27 mouse cellular contexts compared by ENCODE assay signal in genomic region chr17:69004051-69004450, GRCm38 (mm10).
A peak's percentile ranks its signal among the peaks of the same experiment; 100 is the strongest.
DNase-seq lines count a peak whose midpoint lies in the region; ATAC-seq and TF ChIP-seq lines count a peak whose summit lies in the region.
"Had no signal": no experiment of that assay in that cellular context is flagged by ENCODE, and none has a peak within 500 bp of the region (broad histone marks: within the 10 kb centered on the region; RNA-seq: fewer than 3 reads in every experiment).

No protein-coding gene starts in this region.

- no peak overlapping the region for H3K9ac ChIP-seq in forebrain, embryonic 14.5 days (ENCODE audit: low read length)
- H3K9ac ChIP-seq in forebrain, embryonic 15.5 days (replicated peaks), result no peak overlapping the region
- H3K9ac ChIP-seq in liver, embryonic 12.5 days, result no peak overlapping the region
- H3K9ac ChIP-seq in heart, embryonic 12.5 days, result no peak overlapping the region
- H3K9ac ChIP-seq: forebrain, postnatal 0 days; heart, embryonic 13.5 days; hindbrain, embryonic 12.5 days; intestine, embryonic 15.5 days; midbrain, embryonic 15.5 days; neural tube, embryonic 13.5 days had no signal

- ATAC-seq in forebrain, embryonic 14.5 days, result no peak
- ATAC-seq in forebrain, embryonic 15.5 days (replicated peaks), result no peak
- no peak for ATAC-seq in liver, embryonic 12.5 days
- ATAC-seq in heart, embryonic 12.5 days (ENCODE audit: insufficient number of reproducible peaks, low FRiP score), result no peak
- ATAC-seq: forebrain, postnatal 0 days; intestine, embryonic 15.5 days; midbrain, embryonic 15.5 days had no signal

- peak; percentile 22 for DNase-seq in forebrain, embryonic 14.5 days (ENCODE audit: low spot score)
- DNase-seq in brain, adult 2 months (ENCODE audit: low read depth, low spot score), result peak; percentile 82
- peak; percentile 62 to 78 for DNase-seq in cerebellum, adult 2 months
- DNase-seq in cerebellum, postnatal 25 days, result peak; percentile 64 to 69
- DNase-seq in urinary bladder, postnatal 25 days (ENCODE audit: low spot score), result no peak
- DNase-seq: adrenal gland, postnatal 25 days; forebrain, postnatal 0 days; gastrocnemius, postnatal 14 days; heart, adult 11 months; heart, postnatal 14 days; kidney, adult 9 months; kidney, postnatal 36 days; layer of hippocampus, adult 9-11 months; liver; lung, postnatal 4 days had no signal

- no peaks in the 10 kb centered on the region for H3K27me3 ChIP-seq in forebrain, embryonic 14.5 days (replicated peaks; ENCODE audit: control insufficient read depth, insufficient read depth, low read length)
- H3K27me3 ChIP-seq in forebrain, embryonic 15.5 days, result no peaks in the 10 kb centered on the region
- no peaks in the 10 kb centered on the region for H3K27me3 ChIP-seq in cerebellum, adult 2 months (ENCODE audit: control insufficient read depth, insufficient read depth, low read length)
- no peaks in the 10 kb centered on the region for H3K27me3 ChIP-seq in liver, embryonic 12.5 days (replicated peaks)
- no peaks in the 10 kb centered on the region for H3K27me3 ChIP-seq in heart, embryonic 12.5 days (replicated peaks)
- H3K27me3 ChIP-seq: heart, embryonic 13.5 days; hindbrain, embryonic 12.5 days; intestine, embryonic 15.5 days; midbrain, embryonic 15.5 days; neural tube, embryonic 13.5 days had no signal

- H3K9me3 ChIP-seq in forebrain, embryonic 14.5 days (replicated peaks; ENCODE audit: control insufficient read depth, low read length), result no peaks in the 10 kb centered on the region
- no peaks in the 10 kb centered on the region for H3K9me3 ChIP-seq in forebrain, embryonic 15.5 days
- H3K9me3 ChIP-seq in liver, embryonic 12.5 days (replicated peaks), result no peaks in the 10 kb centered on the region
- H3K9me3 ChIP-seq in heart, embryonic 12.5 days (replicated peaks), result 0 out of 2 replicates have a peak, but pooled peaks cover 2% of the 10 kb centered on the region
- H3K9me3 ChIP-seq: embryonic facial prominence, embryonic 10.5 days; heart, embryonic 13.5 days; hindbrain, embryonic 12.5 days; intestine, embryonic 15.5 days; limb, embryonic 10.5 days; midbrain, embryonic 15.5 days; neural tube, embryonic 13.5 days had no signal

- peaks cover 3% of the 10 kb centered on the region; the same call in 1 of the 2 replicates for H3K4me1 ChIP-seq in forebrain, embryonic 14.5 days (ENCODE audit: control insufficient read depth, insufficient read depth, low read length)
- no peaks in the 10 kb centered on the region for H3K4me1 ChIP-seq in forebrain, embryonic 15.5 days
- H3K4me1 ChIP-seq in cerebellum, adult 2 months (ENCODE audit: control insufficient read depth, insufficient read depth, low read length), result peaks cover 8% of the 10 kb centered on the region
- no peaks in the 10 kb centered on the region for H3K4me1 ChIP-seq in liver, embryonic 12.5 days
- H3K4me1 ChIP-seq in heart, embryonic 12.5 days (replicated peaks), result no peaks in the 10 kb centered on the region
- H3K4me1 ChIP-seq: embryonic facial prominence, embryonic 10.5 days; heart, embryonic 13.5 days; hindbrain, embryonic 12.5 days; intestine, embryonic 15.5 days; limb, embryonic 10.5 days; midbrain, embryonic 15.5 days; neural tube, embryonic 13.5 days had no signal

- TF ChIP-seq POLR2A in cerebellum, adult 2 months (IDR thresholded peaks at IDR 0.05; ENCODE audit: borderline replicate concordance, insufficient read depth, low read length), result no peak

- no peak overlapping the region for H3K4me2 ChIP-seq in forebrain, embryonic 14.5 days (ENCODE audit: low read length)
- H3K4me2 ChIP-seq in forebrain, embryonic 15.5 days (replicated peaks), result no peak overlapping the region
- no peak overlapping the region for H3K4me2 ChIP-seq in liver, embryonic 12.5 days
- no peak overlapping the region for H3K4me2 ChIP-seq in heart, embryonic 12.5 days
- H3K4me2 ChIP-seq: heart, embryonic 13.5 days; hindbrain, embryonic 12.5 days; intestine, embryonic 15.5 days; midbrain, embryonic 15.5 days; neural tube, embryonic 13.5 days had no signal

- no peaks in the 10 kb centered on the region for H3K36me3 ChIP-seq in forebrain, embryonic 14.5 days (ENCODE audit: control insufficient read depth, insufficient read depth, low read length)
- no peaks in the 10 kb centered on the region for H3K36me3 ChIP-seq in forebrain, embryonic 15.5 days
- no peaks in the 10 kb centered on the region for H3K36me3 ChIP-seq in liver, embryonic 12.5 days
- H3K36me3 ChIP-seq in heart, embryonic 12.5 days, result no peaks in the 10 kb centered on the region
- H3K36me3 ChIP-seq: embryonic facial prominence, embryonic 10.5 days; heart, embryonic 13.5 days; hindbrain, embryonic 12.5 days; intestine, embryonic 15.5 days; limb, embryonic 10.5 days; midbrain, embryonic 15.5 days; neural tube, embryonic 13.5 days had no signal

- 56% methylated on average over 7 of the region's 7 CpGs for WGBS in forebrain, embryonic 14.5 days
- WGBS in forebrain, embryonic 15.5 days, result 53% methylated on average over 7 of the region's 7 CpGs
- WGBS in cerebellum, adult 2 months, result 11% methylated on average over 7 of the region's 7 CpGs
- 66% methylated on average over 7 of the region's 7 CpGs for WGBS in liver, embryonic 12.5 days (ENCODE audit: insufficient replicate concordance)
- 75% methylated on average over 7 of the region's 7 CpGs for WGBS in heart, embryonic 12.5 days

- TF ChIP-seq CTCF in cerebellum, adult 2 months (IDR thresholded peaks at IDR 0.05; ENCODE audit: borderline replicate concordance, insufficient read depth, low read depth, low read length), result no peak

- no peak overlapping the region for H3K27ac ChIP-seq in forebrain, embryonic 14.5 days (ENCODE audit: low read depth, low read length)
- H3K27ac ChIP-seq in forebrain, embryonic 15.5 days (replicated peaks), result no peak overlapping the region
- H3K27ac ChIP-seq in cerebellum, adult 2 months (ENCODE audit: insufficient read depth, low read length), result peak overlapping the region; percentile 59; the same call in 1 of the 2 replicates
- H3K27ac ChIP-seq in liver, embryonic 12.5 days, result no peak overlapping the region
- H3K27ac ChIP-seq in heart, embryonic 12.5 days (ENCODE audit: poor library complexity, severe bottlenecking), result no peak overlapping the region
- H3K27ac ChIP-seq: embryonic facial prominence, embryonic 10.5 days; heart, embryonic 13.5 days; hindbrain, embryonic 12.5 days; intestine, embryonic 15.5 days; left cerebral cortex, adult 2 months; limb, embryonic 10.5 days; midbrain, embryonic 15.5 days; neural tube, embryonic 13.5 days had no signal

- H3K4me3 ChIP-seq in forebrain, embryonic 14.5 days (ENCODE audit: low read depth, low read length), result no peak overlapping the region
- H3K4me3 ChIP-seq in forebrain, embryonic 15.5 days, result no peak overlapping the region
- no peak overlapping the region for H3K4me3 ChIP-seq in cerebellum, adult 2 months (replicated peaks; ENCODE audit: insufficient read depth, low read depth, low read length)
- H3K4me3 ChIP-seq in liver, embryonic 12.5 days, result no peak overlapping the region
- no peak overlapping the region for H3K4me3 ChIP-seq in heart, embryonic 12.5 days
- H3K4me3 ChIP-seq: embryonic facial prominence, embryonic 10.5 days; heart, embryonic 13.5 days; hindbrain, embryonic 12.5 days; intestine, embryonic 15.5 days; left cerebral cortex, adult 2 months; limb, embryonic 10.5 days; midbrain, embryonic 15.5 days; myocyte; neural tube, embryonic 13.5 days had no signal
